Mouse (Mus musculus): ENCODE measurements around the gene Gm10135. TPM values are rescaled to one million over a fixed set of nuclear protein-coding genes. Genes with fewer than 3 reads are reported as not detected.

Gene Gm10135
- total RNA-seq, 2 experiments from 2014 or later = 3.9 TPM; not detected in 1

Other genes with a start within 250 kb of the Gm10135 start
- gene Txk, start 221.9 kb downstream of the Gm10135 start, total RNA-seq (2014; fragmentation: Nextera tagmentation) = 0.96 and 7.8 TPM in 2 replicates
- gene Txk, start 221.9 kb downstream of the Gm10135 start, total RNA-seq (2017) = 0.15 and 1.2 TPM in 2 replicates
- gene Tec, start 106.2 kb downstream of the Gm10135 start, total RNA-seq (2014; fragmentation: Nextera tagmentation) = 4.8 and 10.0 TPM in 2 replicates
- 16.3 and 21.6 TPM in 2 replicates for gene Tec, start 106.2 kb downstream of the Gm10135 start, total RNA-seq (2017)
- gene Slain2, start 60.4 kb downstream of the Gm10135 start, total RNA-seq (2014; fragmentation: Nextera tagmentation) = 19.2 and 19.6 TPM in 2 replicates
- gene Slain2, start 60.4 kb downstream of the Gm10135 start, total RNA-seq (2017) = 28.2 and 34.4 TPM in 2 replicates
- not detected in 2 replicates for gene Slc10a4, start 32.2 kb upstream of the Gm10135 start, total RNA-seq (2014; fragmentation: Nextera tagmentation)
- not detected in 2 replicates for gene Slc10a4, start 32.2 kb upstream of the Gm10135 start, total RNA-seq (2017)

Measured in megakaryocyte-erythroid progenitor cell, adult 5-6 weeks (primary cell).